Mouse (Mus musculus) liver, adult 2 months (tissue): ENCODE measurements at regions not wholly inside any gene's neighbourhood (a gene's known extent, or its start where the extent isn't known, plus 50 kb on each side); places are given as distances from the start of the nearest gene placed in this dataset.

Experiments
- DNase-seq: peaks from one replicate; pipeline ENCODE4 v3.0.0-alpha.2; 2011; ENCODE audit warnings: low read depth, low spot score; ENCODE audit errors: extremely low read depth
- H3K27ac ChIP-seq: fragments of 200-500 bp; replicated peaks from 2 replicates; pipeline ENCODE4 v1.5.1; 2012; ENCODE audit warnings: low read depth, mild to moderate bottlenecking, control low read depth, inconsistent platforms, low read length; ENCODE audit not compliant: insufficient read depth
- H3K27me3 ChIP-seq: fragments of 200-500 bp; 2 replicates; pipeline ENCODE4 v1.6.1; 2012; ENCODE audit warnings: mild to moderate bottlenecking, moderate library complexity, low read length, inconsistent platforms; ENCODE audit not compliant: control insufficient read depth, insufficient read depth
- H3K36me3 ChIP-seq: fragments of 200-500 bp; 2 replicates; pipeline ENCODE4 v1.6.1; 2012; ENCODE audit warnings: low read length, inconsistent platforms; ENCODE audit not compliant: control insufficient read depth, insufficient read depth
- H3K4me1 ChIP-seq: fragments of 200-500 bp; 2 replicates; pipeline ENCODE4 v1.6.1; 2011; ENCODE audit warnings: low read length; ENCODE audit not compliant: control insufficient read depth, insufficient read depth
- H3K4me3 ChIP-seq: fragments of 200-500 bp; 2 replicates; pipeline ENCODE4 v1.5.1; 2011; ENCODE audit warnings: low read depth, mild to moderate bottlenecking, control low read depth, low read length, moderate library complexity; ENCODE audit not compliant: insufficient read depth
- H3K79me2 ChIP-seq: fragments of 200-500 bp; 2 replicates; pipeline ENCODE4 v1.6.1; 2012; ENCODE audit warnings: inconsistent platforms, mild to moderate bottlenecking, low read length, moderate library complexity; ENCODE audit not compliant: control insufficient read depth, insufficient read depth
- H3K9ac ChIP-seq: fragments of 200-500 bp; 2 replicates; pipeline ENCODE4 v1.6.1; 2012; ENCODE audit warnings: low read depth, mild to moderate bottlenecking, control low read depth, inconsistent platforms, low read length
- CTCF ChIP-seq: fragments of 200-500 bp; IDR thresholded peaks from 2 replicates; pipeline ENCODE4 v1.5.1; 2011; ENCODE audit warnings: low read depth, low read length, control low read depth
- POLR2A ChIP-seq: fragments of 200-500 bp; IDR thresholded peaks from 2 replicates; pipeline ENCODE4 v1.6.1; 2011; ENCODE audit warnings: low read length, control low read depth; ENCODE audit not compliant: insufficient read depth; ENCODE audit errors: extremely low read depth
- WGBS: fragments of 180-500 bp; shearing (Covaris S2); methylation state at CpG from one replicate; pipeline ENCODE4 v1.1.7; 2018; 5-methylcytosine and 5-hydroxymethylcytosine counted together

- Histone ChIP-seq H3K27me3 (no peaks in the 10 kb centered on the region), H3K4me3 (no peak overlapping the region), H3K36me3 (no peaks in the 10 kb centered on the region), H3K79me2 (no peaks in the 10 kb centered on the region), H3K27ac (no peak overlapping the region), H3K4me1 (no peaks in the 10 kb centered on the region), H3K9ac (no peak overlapping the region)
- DNase-seq = no peak
- 72% methylated on average over 4 of the region's 4 CpGs for WGBS
- TF ChIP-seq POLR2A = no peak
- no peak for TF ChIP-seq CTCF
Measured at GRCm38 (mm10) chr9:88092561-88092960, 234.4 kb upstream of the Nt5e start.

- no peak for DNase-seq
Measured at GRCm38 (mm10) chr9:88113094-88113493, 213.9 kb upstream of the Nt5e start.

GRCm38 (mm10) chr9:88120536-88120935 is 206.5 kb upstream of the Nt5e start:
- Histone ChIP-seq H3K79me2 (no peaks in the 10 kb centered on the region), H3K4me3 (no peak overlapping the region), H3K27me3 (no peaks in the 10 kb centered on the region), H3K27ac (no peak overlapping the region), H3K36me3 (no peaks in the 10 kb centered on the region), H3K4me1 (no peaks in the 10 kb centered on the region), H3K9ac (no peak overlapping the region)
- DNase-seq = no peak
- TF ChIP-seq CTCF = no peak
- no peak for TF ChIP-seq POLR2A
- 77% methylated on average over 5 of the region's 5 CpGs for WGBS

More at GRCm38 (mm10) chr9:88113094-88113493, 213.9 kb upstream of the Nt5e start:
- Histone ChIP-seq H3K27me3 (no peaks in the 10 kb centered on the region), H3K36me3 (no peaks in the 10 kb centered on the region), H3K9ac (no peak overlapping the region), H3K79me2 (no peaks in the 10 kb centered on the region), H3K27ac (no peak overlapping the region), H3K4me3 (no peak overlapping the region), H3K4me1 (no peaks in the 10 kb centered on the region)
- 42% methylated on average over 1 of the region's 1 CpGs for WGBS
- TF ChIP-seq CTCF (no peak), POLR2A (no peak)

DNA sequence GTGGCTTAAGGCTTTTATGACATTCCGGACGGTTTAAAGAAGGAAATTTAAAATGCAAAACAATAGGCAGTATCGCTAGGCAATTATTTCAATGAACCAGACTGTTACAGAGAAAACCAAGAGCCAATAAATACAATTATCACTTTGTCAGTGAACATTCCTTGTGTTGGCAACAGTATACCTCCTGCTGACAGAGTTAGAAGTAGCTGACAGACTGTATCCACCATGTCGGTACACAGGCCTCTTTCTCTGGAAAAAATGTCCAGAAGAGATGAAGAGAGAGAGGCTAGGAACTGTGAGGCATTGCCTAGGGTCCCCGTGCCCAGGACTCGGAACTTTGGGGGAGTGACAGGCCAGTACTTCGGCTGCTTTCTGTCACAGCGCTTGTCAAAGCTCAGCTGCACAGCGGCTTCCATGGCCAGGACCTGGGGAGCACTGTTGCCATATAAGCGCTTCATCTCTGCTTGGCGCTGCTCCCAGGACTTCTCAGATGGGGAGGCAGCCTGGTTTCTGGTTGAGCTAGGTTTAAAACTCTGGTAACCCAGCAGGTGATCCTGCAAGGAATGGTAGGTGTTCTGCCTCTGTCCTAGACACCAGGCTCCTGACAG is 205.9 kb upstream of the Nt5e start:
- H3K36me3 ChIP-seq = no peaks in the 10 kb centered on the region
- no peak overlapping the region for H3K4me3 ChIP-seq
- no peaks in the 10 kb centered on the region for H3K27me3 ChIP-seq
- no peak overlapping the region for H3K27ac ChIP-seq
- H3K4me1 ChIP-seq = no peaks in the 10 kb centered on the region
- 86% methylated on average over 11 of the region's 11 CpGs for WGBS
- no peak overlapping the region for H3K9ac ChIP-seq
- TF ChIP-seq CTCF (no peak), POLR2A (no peak)
- no peak for DNase-seq
- no peaks in the 10 kb centered on the region for H3K79me2 ChIP-seq

DNA sequence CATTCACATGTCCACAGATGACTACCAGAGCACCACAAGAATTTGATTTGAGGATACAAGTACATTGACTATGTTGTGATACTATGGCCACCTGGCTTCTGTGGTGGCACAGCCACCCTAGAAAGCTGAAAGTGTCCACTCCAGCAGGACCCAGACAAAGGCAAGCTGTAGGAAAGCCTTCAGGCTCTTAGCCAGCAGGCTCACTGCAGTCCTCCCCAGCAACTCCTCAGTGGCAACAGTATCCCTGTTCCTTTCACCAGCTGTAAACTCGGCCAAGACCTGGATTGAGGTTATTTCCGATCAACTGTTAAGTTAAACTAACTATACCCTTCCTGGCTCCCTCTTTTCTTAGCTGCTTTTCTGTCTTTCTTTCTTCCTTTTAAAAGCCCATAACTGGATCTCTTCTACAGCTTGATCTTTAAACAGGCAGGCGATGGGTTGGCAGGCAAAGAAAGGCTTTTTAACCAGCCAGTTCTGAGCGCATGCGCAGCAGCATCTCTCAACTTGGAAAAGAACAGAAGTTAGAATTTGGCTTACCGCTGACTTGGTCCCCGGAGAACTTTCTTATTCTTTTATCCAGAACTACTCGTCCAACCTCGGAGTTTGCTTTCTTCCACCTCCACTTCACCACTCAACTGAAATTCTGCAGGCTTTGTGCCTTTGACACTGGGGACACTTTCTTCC is 202.5 kb upstream of the Nt5e start:
- Histone ChIP-seq H3K4me1 (no peaks in the 10 kb centered on the region), H3K4me3 (no peak overlapping the region), H3K27me3 (no peaks in the 10 kb centered on the region), H3K27ac (no peak overlapping the region), H3K79me2 (no peaks in the 10 kb centered on the region), H3K36me3 (no peaks in the 10 kb centered on the region), H3K9ac (no peak overlapping the region)
- TF ChIP-seq CTCF (no peak), POLR2A (no peak)
- DNase-seq = no peak
- WGBS = 85% methylated on average over 9 of the region's 9 CpGs

DNA sequence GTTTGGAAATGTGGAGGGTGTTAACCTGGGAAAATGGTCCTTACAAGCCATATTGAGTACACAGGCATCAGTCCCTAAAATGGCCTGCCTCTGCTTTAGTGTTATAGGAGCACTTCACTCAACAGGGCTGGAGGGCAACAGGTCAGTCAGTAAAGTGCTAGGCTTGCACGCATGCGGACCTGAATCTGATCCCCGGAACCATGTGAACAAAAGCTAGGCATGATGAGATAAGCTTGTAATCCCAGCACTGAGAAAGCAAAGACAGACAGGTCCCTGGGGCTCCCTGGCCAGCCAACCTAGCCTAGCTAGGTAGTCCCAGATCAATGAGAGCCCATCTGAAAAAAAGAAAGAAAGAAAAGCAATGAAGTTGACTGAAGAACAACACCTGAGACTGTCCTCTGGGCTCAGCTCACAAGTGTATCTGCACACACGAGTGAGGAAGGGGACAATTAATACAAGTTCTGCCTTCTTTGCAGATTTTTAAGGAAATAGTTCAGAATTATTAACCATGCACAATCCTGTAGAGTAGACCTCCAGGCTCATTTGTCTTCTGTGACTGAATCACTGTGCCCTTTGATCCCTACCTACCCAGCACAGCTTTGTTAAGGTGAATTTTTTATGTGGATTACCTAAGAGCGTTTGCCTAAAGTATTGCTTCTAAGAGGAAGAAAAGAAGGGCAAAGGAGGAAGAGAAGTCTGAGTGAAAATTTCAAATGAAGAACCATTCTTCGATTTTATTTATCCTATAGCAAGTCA is 163.8 kb upstream of the Nt5e start:
- H3K79me2 ChIP-seq = no peaks in the 10 kb centered on the region
- H3K36me3 ChIP-seq = no peaks in the 10 kb centered on the region
- H3K4me1 ChIP-seq = no peaks in the 10 kb centered on the region
- H3K27me3 ChIP-seq = no peaks in the 10 kb centered on the region
- H3K9ac ChIP-seq = no peak overlapping the region
- 64% methylated on average over 6 of the region's 6 CpGs for WGBS
- no peak overlapping the region for H3K27ac ChIP-seq
- DNase-seq = no peak
- TF ChIP-seq POLR2A (no peak), CTCF (no peak)
- H3K4me3 ChIP-seq = no peak overlapping the region
